Mouse (Mus musculus): ENCODE measurements around the gene Adcy4.

GRCm38 (mm10) chr14:55778686-55779085 lies 5.2 kb downstream of the Adcy4 start:
- TF ChIP-seq CTCF (IDR thresholded peaks at IDR 0.05; ENCODE audit: low read depth, low read length), result no peak
- TF ChIP-seq GATA1 (IDR thresholded peaks at IDR 0.05; ENCODE audit: borderline replicate concordance, low read length), result no peak
